Mouse (Mus musculus) bone marrow macrophage, adult 2 months (primary cell): ENCODE data around the gene Usp8.

Source experiments
- CTCF ChIP-seq: IDR thresholded peaks from 2 replicates; pipeline ENCODE4 v1.5.1; 2012; ENCODE audit warnings: low read depth, mild to moderate bottlenecking, low read length, moderate library complexity
- POLR2A ChIP-seq: IDR thresholded peaks from 2 replicates; pipeline ENCODE4 v1.6.1; 2012; ENCODE audit warnings: mild to moderate bottlenecking, low read depth, low read length, borderline replicate concordance

GRCm38 (mm10) chr2:126708361-126708760, 1.2 kb downstream of the Usp8 start:
- TF ChIP-seq CTCF: no peak
- no peak for TF ChIP-seq POLR2A
